Mouse (Mus musculus) midbrain, postnatal 0 days (tissue): ENCODE measurements around the gene Ccl6. TPM values are rescaled to one million over a fixed set of nuclear protein-coding genes. Genes with fewer than 3 reads are reported as not detected.

Experiments
- ATAC-seq: fragments of 200-750 bp; cut with Nextera tagmentation; 2 replicates; pipeline ENCODE4 v1.8.0; 2017; ENCODE audit warnings: moderate number of reproducible peaks, mild to moderate bottlenecking, moderate TSS enrichment, moderate library complexity; ENCODE audit not compliant: low FRiP score
- DNase-seq: peaks from one replicate; pipeline ENCODE4 v3.0.0-alpha.2; 2015; ENCODE audit warnings: low spot score
- H3K27ac ChIP-seq: fragments of 300-500 bp; sonication (generic); 2 replicates; pipeline ENCODE4 v1.5.1; 2014; ENCODE audit warnings: low read depth, mild to moderate bottlenecking, low read length, mixed read lengths
- H3K27me3 ChIP-seq: fragments of 300-500 bp; sonication (generic); 2 replicates; pipeline ENCODE4 v1.6.1; 2014; ENCODE audit warnings: low read length, control low read depth, mixed read lengths; ENCODE audit not compliant: insufficient read depth
- H3K36me3 ChIP-seq: fragments of 300-500 bp; sonication (generic); 2 replicates; pipeline ENCODE4 v1.6.1; 2014; ENCODE audit warnings: low read length, control low read depth, mixed read lengths; ENCODE audit not compliant: insufficient read depth
- H3K4me1 ChIP-seq: fragments of 300-500 bp; sonication (generic); 2 replicates; pipeline ENCODE4 v1.6.1; 2014; ENCODE audit warnings: mild to moderate bottlenecking, control low read depth, antibody characterized with exemption, low read length, mixed read lengths; ENCODE audit not compliant: insufficient read depth
- H3K4me2 ChIP-seq: fragments of 300-500 bp; sonication (generic); 2 replicates; pipeline ENCODE4 v1.6.1; 2014; ENCODE audit warnings: low read depth, mild to moderate bottlenecking, low read length, mixed read lengths; ENCODE audit not compliant: poor library complexity, severe bottlenecking
- H3K4me3 ChIP-seq: fragments of 300-500 bp; sonication (generic); 2 replicates; pipeline ENCODE4 v1.5.1; 2014; ENCODE audit warnings: low read depth, mild to moderate bottlenecking, low read length, moderate library complexity
- H3K9ac ChIP-seq: fragments of 300-500 bp; sonication (generic); replicated peaks from 2 replicates; pipeline ENCODE4 v1.6.1; 2014; ENCODE audit warnings: mild to moderate bottlenecking, low read length, moderate library complexity, mixed read lengths; ENCODE audit not compliant: poor library complexity, severe bottlenecking
- H3K9me3 ChIP-seq: fragments of 300-500 bp; sonication (generic); 2 replicates; pipeline ENCODE4 v1.6.1; 2016; ENCODE audit warnings: low read length, control low read depth
- CTCF ChIP-seq: IDR thresholded peaks from 2 replicates; pipeline ENCODE4 v1.5.1; 2016; ENCODE audit warnings: antibody characterized with exemption, mild to moderate bottlenecking
- WGBS: fragments of 180-500 bp; shearing (Covaris S2); extraction: QIAGEN DNeasy Blood & Tissue Kit; methylation state at CpG from one replicate; pipeline ENCODE4 v1.1.7; 2014; 5-methylcytosine and 5-hydroxymethylcytosine counted together
- polyA plus RNA-seq: library from polyadenylated mRNA; unstranded; fragments of >200 nt; fragmentation: Nextera tagmentation; extraction: Ambion mirVana; gene quantifications from 2 replicates; pipeline ENCODE4 v1.2.1, GENCODE M21; 2015
- total RNA-seq: library from RNA; depleted of rRNA; stranded (reverse); fragments of >200 nt; gene quantifications from 2 replicates; pipeline ENCODE4 v1.2.3, GENCODE M21; 2014

Ccl6 gene
- total and polyA plus RNA-seq, 2 experiments from 2014 or later, result 1.8 to 3.6 TPM

DNA sequence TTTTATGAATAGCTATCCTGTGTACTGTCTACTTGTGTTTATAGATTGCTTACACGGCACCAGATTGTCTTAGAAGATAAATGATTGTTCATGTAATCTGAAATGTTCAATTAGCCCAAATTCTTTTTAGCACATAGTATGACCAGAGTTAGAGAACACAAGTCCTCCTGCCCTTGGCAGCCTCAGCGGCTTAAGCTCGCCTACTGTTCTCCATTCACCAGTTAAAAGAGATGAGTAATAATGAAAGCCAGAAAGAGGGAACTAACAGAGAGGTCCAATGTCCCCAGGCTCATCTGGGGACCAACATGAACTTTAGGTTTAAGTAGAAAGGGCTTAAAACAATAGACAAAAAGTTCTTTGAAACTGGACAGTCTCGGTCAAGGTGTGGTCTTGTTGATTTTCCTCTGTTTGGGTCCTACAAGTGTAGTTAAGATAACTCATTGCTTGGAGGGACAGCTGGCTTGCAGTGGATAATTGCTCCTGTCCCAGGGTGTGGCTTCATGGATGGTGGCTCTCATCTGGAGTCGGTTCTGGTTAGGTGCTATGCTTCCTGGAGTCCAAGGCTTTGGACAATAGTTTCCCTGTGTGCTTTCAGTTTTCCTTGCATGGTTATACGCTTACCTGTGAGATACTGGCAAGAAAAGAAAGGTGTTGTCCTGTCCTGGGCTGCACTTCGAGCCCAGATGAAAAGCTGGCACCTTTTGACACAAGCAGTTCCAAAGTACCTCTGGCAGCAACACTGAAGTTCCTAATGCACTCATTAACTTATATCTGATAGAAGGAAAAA lies 3.0 kb upstream of the Ccl6 start:
- no peaks in the 10 kb centered on the region for H3K27me3 ChIP-seq
- ATAC-seq, result no peak
- no peak overlapping the region for H3K4me3 ChIP-seq
- no peaks in the 10 kb centered on the region for H3K36me3 ChIP-seq
- H3K9ac ChIP-seq, result no peak overlapping the region
- no peak overlapping the region for H3K4me2 ChIP-seq
- H3K27ac ChIP-seq, result no peak overlapping the region
- DNase-seq, result no peak
- TF ChIP-seq CTCF, result no peak
- no peaks in the 10 kb centered on the region for H3K4me1 ChIP-seq
- WGBS, result 83% methylated on average over 7 of the region's 7 CpGs
- no peaks in the 10 kb centered on the region for H3K9me3 ChIP-seq

- Histone ChIP-seq H3K4me1 (no peaks in the 10 kb centered on the region), H3K9ac (no peak overlapping the region), H3K36me3 (no peaks in the 10 kb centered on the region), H3K4me2 (no peak overlapping the region), H3K9me3 (no peaks in the 10 kb centered on the region), H3K27me3 (no peaks in the 10 kb centered on the region), H3K27ac (no peak overlapping the region), H3K4me3 (no peak overlapping the region)
- ATAC-seq (no peak), DNase-seq (no peak)
- no peak for TF ChIP-seq CTCF
- WGBS, result 92% methylated on average over 5 of the region's 5 CpGs
Measured at GRCm38 (mm10) chr11:83593453-83593852, 566 bp upstream of the Ccl6 start.

GRCm38 (mm10) chr11:83584232-83584631 lies 8.7 kb downstream of the Ccl6 start:
- no peaks in the 10 kb centered on the region for H3K27me3 ChIP-seq

GRCm38 (mm10) chr11:83583450-83583754 lies 9.5 kb downstream of the Ccl6 start:
- TF ChIP-seq CTCF, result no peak
- Histone ChIP-seq H3K4me2 (no peak overlapping the region), H3K4me1 (no peaks in the 10 kb centered on the region), H3K27me3 (no peaks in the 10 kb centered on the region), H3K9me3 (no peaks in the 10 kb centered on the region), H3K27ac (no peak overlapping the region), H3K9ac (no peak overlapping the region), H3K36me3 (no peaks in the 10 kb centered on the region), H3K4me3 (no peak overlapping the region)
- no peak for DNase-seq
- no peak for ATAC-seq

More at GRCm38 (mm10) chr11:83584232-83584631, 8.7 kb downstream of the Ccl6 start:
- H3K4me2 ChIP-seq, result no peak overlapping the region
- H3K36me3 ChIP-seq, result no peaks in the 10 kb centered on the region
- TF ChIP-seq CTCF, result no peak
- no peak overlapping the region for H3K4me3 ChIP-seq
- ATAC-seq (no peak), DNase-seq (no peak)
- WGBS, result 74% methylated on average over 2 of the region's 2 CpGs
- H3K9me3 ChIP-seq, result no peaks in the 10 kb centered on the region
- no peaks in the 10 kb centered on the region for H3K4me1 ChIP-seq
- H3K27ac ChIP-seq, result no peak overlapping the region
- H3K9ac ChIP-seq, result no peak overlapping the region

DNA sequence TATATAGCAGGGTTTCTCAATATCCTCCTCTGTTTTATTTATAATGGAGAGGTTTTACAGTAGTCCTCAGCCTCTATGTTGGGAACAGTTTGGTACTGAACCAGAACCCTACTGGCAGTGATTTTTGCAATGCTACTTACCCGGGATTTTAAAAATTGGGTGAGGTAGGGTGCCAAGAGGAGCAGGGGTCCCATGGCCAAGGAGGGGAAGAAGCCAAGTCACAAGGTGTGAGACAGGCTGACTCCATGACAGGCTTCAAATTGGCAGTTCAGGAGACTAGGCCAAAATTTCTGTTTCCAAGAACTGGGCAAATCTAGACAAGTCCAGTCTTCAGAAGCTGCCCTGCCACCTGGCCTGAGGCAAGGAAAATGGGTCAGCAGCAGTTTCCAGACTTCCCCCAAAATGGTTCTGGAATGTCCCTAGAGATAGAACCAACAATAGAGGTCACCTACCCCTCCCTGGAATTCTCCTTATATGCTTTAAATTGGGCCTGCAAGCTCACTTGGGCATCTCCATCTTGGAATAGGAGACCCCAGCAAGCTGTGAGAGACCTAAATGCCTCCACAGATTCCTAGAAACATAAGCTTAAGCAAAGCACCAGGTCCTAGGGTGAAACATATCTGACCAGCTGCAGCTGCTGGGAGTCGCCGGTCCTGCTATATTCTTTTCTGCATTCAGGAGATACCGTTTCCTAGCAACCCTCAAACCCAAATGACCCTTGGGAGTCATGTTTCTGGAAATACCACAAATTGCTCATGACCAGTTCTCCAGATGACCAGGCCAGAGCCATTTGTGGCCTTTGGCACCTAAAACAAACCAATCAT lies 10.0 kb downstream of the Ccl6 start:
- DNase-seq (no peak), ATAC-seq (no peak)
- Histone ChIP-seq H3K27me3 (no peaks in the 10 kb centered on the region), H3K4me2 (no peak overlapping the region), H3K4me1 (no peaks in the 10 kb centered on the region), H3K9me3 (no peaks in the 10 kb centered on the region), H3K4me3 (no peak overlapping the region), H3K9ac (no peak overlapping the region), H3K36me3 (no peaks in the 10 kb centered on the region), H3K27ac (no peak overlapping the region)
- TF ChIP-seq CTCF, result no peak
- 70% methylated on average over 4 of the region's 4 CpGs for WGBS
